8 mouse cellular contexts compared by ENCODE assay signal in genomic region chr6:56796232-56796631, GRCm38 (mm10). TPM values are rescaled to one million over a fixed set of nuclear protein-coding genes. Genes with fewer than 3 reads are reported as not detected.
DNase-seq lines count a peak whose midpoint lies in the region; ATAC-seq and TF ChIP-seq lines count a peak whose summit lies in the region.

No protein-coding gene starts in this region.

- H3K4me2 ChIP-seq in forebrain, embryonic 12.5 days: peak overlapping the region; percentile 68
- peak overlapping the region; percentile 87 for H3K4me2 ChIP-seq in liver, embryonic 13.5 days

- peak overlapping the region; percentile 81 for H3K4me3 ChIP-seq in heart, adult 2 months
- H3K4me3 ChIP-seq in C2C12 (ENCODE audit: insufficient read depth, poor library complexity, severe bottlenecking): peak overlapping the region; percentile 65
- H3K4me3 ChIP-seq in forebrain, embryonic 12.5 days (replicated peaks): peak overlapping the region; percentile 88
- H3K4me3 ChIP-seq in liver, embryonic 13.5 days (replicated peaks): peak overlapping the region; percentile 89

- no peak for TF ChIP-seq CTCF in heart, adult 2 months (IDR thresholded peaks at IDR 0.05)
- TF ChIP-seq CTCF in C2C12 (IDR thresholded peaks at IDR 0.05; ENCODE audit: control insufficient read depth, insufficient read depth, insufficient read length): no peak

- no peak for DNase-seq in heart, adult 2 months
- DNase-seq in heart, postnatal 25 days (ENCODE audit: low spot score): no peak
- no peak for DNase-seq in liver, embryonic 13.5 days
- no peak for DNase-seq in right cerebral cortex, postnatal 14 days
- DNase-seq in yolk sac, embryonic 10.5 days (ENCODE audit: low spot score): no peak
- DNase-seq in layer of hippocampus, adult 8-10 months (ENCODE audit: low spot score in 2 of 2): no peak

- peaks cover 58% of the 10 kb centered on the region for H3K79me3 ChIP-seq in C2C12 (ENCODE audit: low read depth)

- H3K27ac ChIP-seq in heart, adult 2 months: peak overlapping the region; percentile 99
- H3K27ac ChIP-seq in forebrain, embryonic 12.5 days: peak overlapping the region; percentile 100
- peak overlapping the region; percentile 99 for H3K27ac ChIP-seq in liver, embryonic 13.5 days

- WGBS in heart, adult 2 months: under 1% methylated on average over 8 of the region's 8 CpGs
- WGBS in forebrain, embryonic 12.5 days: 12% methylated on average over 8 of the region's 8 CpGs
- 4% methylated on average over 8 of the region's 8 CpGs for WGBS in liver, embryonic 13.5 days (ENCODE audit: insufficient replicate concordance)

- intact Hi-C loops in heart, adult 2 months (cut with DNase I): loop anchor here (2.0 to 5.0 kb wide), 3 partner anchors 37 to 126 kb away; partner anchors contain the start of genes Fkbp9, Nt5c3 and Vmn1r4
- intact Hi-C loops in heart, postnatal 25 days (cut with DNase I): loop anchor here (5.0 to 10.0 kb wide), 3 partner anchors 36 to 899 kb away; partner anchors contain the start of genes Fkbp9 and Pyurf

- no peak for ATAC-seq in forebrain, embryonic 12.5 days (ENCODE audit: low FRiP score)
- no peak for ATAC-seq in liver, embryonic 13.5 days (ENCODE audit: low read depth)

- H3K4me1 ChIP-seq in heart, adult 2 months (ENCODE audit: control insufficient read depth, insufficient read depth, low read length): peaks cover 15% of the 10 kb centered on the region
- peaks cover 18% of the 10 kb centered on the region for H3K4me1 ChIP-seq in forebrain, embryonic 12.5 days
- peaks cover 51% of the 10 kb centered on the region for H3K4me1 ChIP-seq in liver, embryonic 13.5 days (replicated peaks)

- no peak for TF ChIP-seq EP300 in heart, adult 2 months (IDR thresholded peaks at IDR 0.05; ENCODE audit: insufficient read depth, low read depth, low read length)

- H3K36me3 ChIP-seq in heart, adult 2 months (ENCODE audit: control insufficient read depth, insufficient read depth, low read length): peaks cover 30% of the 10 kb centered on the region
- H3K36me3 ChIP-seq in C2C12 (ENCODE audit: control insufficient read depth, insufficient read depth): peaks cover 13% of the 10 kb centered on the region
- 0 out of 2 replicates have a peak, but pooled peaks cover 5% of the 10 kb centered on the region for H3K36me3 ChIP-seq in forebrain, embryonic 12.5 days (replicated peaks)
- H3K36me3 ChIP-seq in liver, embryonic 13.5 days: peaks cover 13% of the 10 kb centered on the region

- H3K27me3 ChIP-seq in heart, adult 2 months (ENCODE audit: control insufficient read depth, insufficient read depth, low read length): no peaks in the 10 kb centered on the region
- no peaks in the 10 kb centered on the region for H3K27me3 ChIP-seq in C2C12 (ENCODE audit: control insufficient read depth, insufficient read depth, insufficient read length)
- no peaks in the 10 kb centered on the region for H3K27me3 ChIP-seq in forebrain, embryonic 12.5 days
- no peaks in the 10 kb centered on the region for H3K27me3 ChIP-seq in liver, embryonic 13.5 days

- H3K79me2 ChIP-seq in heart, adult 2 months (replicated peaks; ENCODE audit: control insufficient read depth, insufficient read depth, low read length): peaks cover 9% of the 10 kb centered on the region
- peaks cover 59% of the 10 kb centered on the region for H3K79me2 ChIP-seq in C2C12 (ENCODE audit: control insufficient read depth, insufficient read depth)

- peak overlapping the region; percentile 50; the same call in 1 of the 2 replicates for H3K9ac ChIP-seq in heart, adult 2 months (ENCODE audit: low read depth, low read length)
- peak overlapping the region; percentile 93 for H3K9ac ChIP-seq in forebrain, embryonic 12.5 days
- peak overlapping the region; percentile 95 for H3K9ac ChIP-seq in liver, embryonic 13.5 days

- H3K9me3 ChIP-seq in forebrain, embryonic 12.5 days: no peaks in the 10 kb centered on the region
- H3K9me3 ChIP-seq in liver, embryonic 13.5 days (replicated peaks): no peaks in the 10 kb centered on the region

- no peak for TF ChIP-seq POLR2A in heart, adult 2 months (IDR thresholded peaks at IDR 0.05; ENCODE audit: insufficient read depth, low read depth, low read length)

- peak overlapping the region; percentile 61 for H3ac ChIP-seq in C2C12 (ENCODE audit: control insufficient read depth, insufficient read length, low read depth)

TF ChIP-seq in C2C12, 6 proteins besides CTCF, POLR2A, EP300 and RAD21:
- no peak for TF ChIP-seq FOSL1 (IDR thresholded peaks at IDR 0.05; ENCODE audit: insufficient read depth, low read length, poor library complexity, severe bottlenecking)
- TF ChIP-seq MYOG (IDR thresholded peaks at IDR 0.05; ENCODE audit: control insufficient read depth, extremely low read depth, insufficient read length): no peak
- TF ChIP-seq CEBPB (IDR thresholded peaks at IDR 0.05; ENCODE audit: low read depth): no peak
- no peak for TF ChIP-seq USF1 (IDR thresholded peaks at IDR 0.05; ENCODE audit: low read depth)
- no peak for TF ChIP-seq MYOD1 (IDR thresholded peaks at IDR 0.05; ENCODE audit: control insufficient read depth, insufficient read length, low read depth)
- no peak for TF ChIP-seq MAX (IDR thresholded peaks at IDR 0.05)

RNA-seq across cellular contexts. Expression of gene Kbtbd2, which starts 1.4 kb away (rescaled TPM):
- 10 to 100 TPM; 28.9 to 30.6 TPM for total RNA-seq in heart, adult 2 months (2021)
- 7.7 and 15.6 TPM in 2 replicates for polyA plus RNA-seq in heart, adult 2 months (2012; rRNA removed)
- 10 to 100 TPM; 30.1 to 30.7 TPM for total RNA-seq in heart, postnatal 25 days (2021)
- 14.8 TPM for polyA plus RNA-seq in C2C12 (2012; fragmentation: generic; extraction: Trizol)
- polyA plus RNA-seq in forebrain, embryonic 12.5 days (2016; fragmentation: Nextera tagmentation; extraction: Ambion mirVana): 42.1 and 44.6 TPM in 2 replicates
- 13.6 TPM in 2 replicates for polyA plus RNA-seq in liver, embryonic 13.5 days (2015; fragmentation: Nextera tagmentation; extraction: Ambion mirVana)
- total RNA-seq in layer of hippocampus, adult 8-10 months (2022): 10 to 100 TPM; 49.4 to 68.1 (median 56.8) TPM

RNA-seq across cellular contexts. Expression of gene Fkbp9, which starts 35.6 kb away (rescaled TPM):
- total RNA-seq in heart, adult 2 months (2021): 10 to 100 TPM; 84.5 to 85.9 TPM
- 44.1 and 89.8 TPM in 2 replicates for polyA plus RNA-seq in heart, adult 2 months (2012; rRNA removed)
- total RNA-seq in heart, postnatal 25 days (2021): 10 to 100 TPM; 77.3 to 84.5 TPM
- 90.4 TPM for polyA plus RNA-seq in C2C12 (2012; fragmentation: generic; extraction: Trizol)
- 46.7 and 50.4 TPM in 2 replicates for polyA plus RNA-seq in forebrain, embryonic 12.5 days (2016; fragmentation: Nextera tagmentation; extraction: Ambion mirVana)
- polyA plus RNA-seq in liver, embryonic 13.5 days (2015; fragmentation: Nextera tagmentation; extraction: Ambion mirVana): 26.2 and 28.5 TPM in 2 replicates
- total RNA-seq in layer of hippocampus, adult 8-10 months (2022): 10 to 100 TPM; 27.4 to 37.3 (median 30.9) TPM
